Mouse (Mus musculus): Measurements from ENCODE around the gene Ctsq.
"Not testable (repeated sequence)": the region's sequence is repeated elsewhere in the genome, so short reads cannot be mapped to it uniquely, and the experiment has no call there.

Gene Ctsq

GRCm38 (mm10) chr13:61040531-61040930, at the start of gene Ctsq:
Ctsq (minus strand) TSS chr13:61040631.
- in situ Hi-C loops (cut with MboI, MseI), result no loop called here

GRCm38 (mm10) chr13:61022785-61023184, 17.6 kb downstream of the Ctsq start:
- in situ Hi-C loops (cut with MboI, MseI), result no loop called here

GRCm38 (mm10) chr13:61021844-61022243, 18.6 kb downstream of the Ctsq start:
- in situ Hi-C loops (cut with MboI, MseI), result no loop called here

GRCm38 (mm10) chr13:61010171-61010570, 30.3 kb downstream of the Ctsq start:
- in situ Hi-C loops (cut with MboI, MseI), result no loop called here

- in situ Hi-C loops (cut with MboI, MseI), result no loop called here
These were observed 34.6 kb downstream of the Ctsq start, which contains the start of gene Ctsj for GRCm38 (mm10) chr13:61005859-61006258. Ctsj (minus strand) TSS chr13:61005959.

- in situ Hi-C loops (cut with MboI, MseI), result loop anchor here (5.0 kb wide), 1 partner anchor 245 kb away; no protein-coding TSS in a partner anchor
These were observed 42.8 kb downstream of the Ctsq start for GRCm38 (mm10) chr13:60997600-60997999.

GRCm38 (mm10) chr13:60986915-60987314, 53.5 kb downstream of the Ctsq start:
- in situ Hi-C loops (cut with MboI, MseI), result not testable (repeated sequence)
